Mouse (Mus musculus) cerebellum, adult 9-11 months (tissue): ENCODE measurements around the gene Urb1.
"Not testable (repeated sequence)": the region's sequence is repeated elsewhere in the genome, so short reads cannot be mapped to it uniquely, and the experiment has no call there.

Experiments used
- DNase-seq: peaks from one replicate; pipeline ENCODE4 v3.0.0; 2022

The Urb1 gene

DNA sequence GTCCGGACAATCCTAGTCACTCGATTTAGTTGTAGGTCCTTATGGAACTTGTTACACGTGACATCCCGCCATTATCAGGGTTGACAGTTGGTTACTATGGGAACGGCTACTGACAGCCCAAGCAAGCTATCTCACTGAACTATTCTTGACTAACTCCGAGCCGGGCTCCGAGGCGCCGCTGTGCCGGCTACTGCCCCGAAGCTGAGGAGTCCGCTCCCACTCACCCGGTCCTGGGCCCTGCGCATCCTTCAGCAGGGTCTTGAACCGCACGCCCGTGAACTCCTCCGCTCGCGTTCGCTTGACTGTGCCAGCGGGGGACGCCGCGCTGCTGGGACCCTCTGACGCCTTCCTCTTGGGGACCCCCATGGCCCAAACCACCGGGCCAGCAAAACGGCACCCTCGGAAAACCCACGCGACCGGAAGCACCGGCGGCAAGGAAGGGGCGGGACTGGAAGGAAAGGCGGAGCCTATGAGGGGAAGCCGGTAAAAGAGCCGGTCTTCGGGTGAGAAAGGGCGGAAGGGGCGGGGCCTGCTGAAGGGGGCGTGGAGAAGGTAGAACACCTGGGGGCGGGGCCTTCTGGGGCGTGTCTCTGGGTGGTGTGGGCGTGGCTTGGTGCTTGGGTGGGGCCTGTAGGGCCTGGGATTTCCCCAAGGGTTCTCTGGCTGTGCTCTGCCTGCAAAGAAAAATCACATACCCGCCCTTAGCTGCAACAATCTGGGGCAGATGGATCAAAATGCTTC, at the start of gene Urb1:
TSS of gene Urb1 (minus strand) at position 439 of the 741 bp plus-strand sequence.
- DNase-seq = peak; percentile 97

DNA sequence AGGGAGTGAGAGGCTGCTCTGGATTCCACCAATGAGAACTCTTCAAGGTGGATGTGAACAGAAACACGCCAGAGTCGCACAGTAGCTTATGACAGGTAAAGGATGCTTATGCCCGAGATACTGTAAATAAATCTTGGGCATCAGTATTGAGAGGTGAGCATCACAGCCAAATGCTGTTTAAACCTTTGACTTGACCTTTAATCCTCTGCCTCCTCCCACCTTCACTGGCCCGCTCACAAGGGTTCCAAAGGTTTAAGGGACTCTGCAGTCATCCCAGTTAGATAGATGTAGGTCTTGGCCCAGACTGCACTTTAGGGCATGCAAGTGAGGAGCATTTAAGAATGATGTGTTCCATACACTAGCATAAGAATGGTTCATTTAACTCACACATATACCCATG, 48.0 kb upstream of the Urb1 start:
- no peak for DNase-seq

DNA sequence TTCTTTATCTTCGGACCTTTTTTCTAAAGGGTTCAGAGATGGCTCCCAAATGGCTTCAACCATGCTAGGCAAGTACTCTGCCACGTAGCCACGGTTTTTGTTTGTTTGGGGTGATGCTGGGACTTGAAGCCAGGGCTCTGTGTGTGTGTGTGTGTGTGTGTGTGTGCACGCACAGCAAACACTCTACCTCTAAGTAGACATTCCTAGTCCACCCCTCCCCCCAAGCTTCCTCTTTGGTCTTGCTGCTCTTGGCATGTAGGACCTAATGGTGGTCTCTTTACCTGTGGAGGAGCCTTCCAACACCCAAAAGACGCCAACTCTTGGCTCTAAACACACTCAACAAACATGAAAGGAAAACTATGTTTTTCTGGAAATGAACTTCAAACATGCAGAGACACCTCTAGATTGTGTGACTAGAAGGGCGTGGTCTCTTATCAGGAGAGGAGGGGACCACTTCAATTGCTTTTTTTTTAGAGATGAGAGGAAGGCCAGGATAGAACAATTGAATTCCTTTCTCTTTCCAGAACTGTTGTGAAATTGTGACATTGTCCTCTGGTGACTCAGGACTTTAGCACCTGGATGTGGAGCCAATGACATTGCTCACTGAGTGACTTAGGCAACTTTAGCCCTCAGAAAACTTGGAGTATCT, 46.5 kb upstream of the Urb1 start:
- no peak for DNase-seq

DNA sequence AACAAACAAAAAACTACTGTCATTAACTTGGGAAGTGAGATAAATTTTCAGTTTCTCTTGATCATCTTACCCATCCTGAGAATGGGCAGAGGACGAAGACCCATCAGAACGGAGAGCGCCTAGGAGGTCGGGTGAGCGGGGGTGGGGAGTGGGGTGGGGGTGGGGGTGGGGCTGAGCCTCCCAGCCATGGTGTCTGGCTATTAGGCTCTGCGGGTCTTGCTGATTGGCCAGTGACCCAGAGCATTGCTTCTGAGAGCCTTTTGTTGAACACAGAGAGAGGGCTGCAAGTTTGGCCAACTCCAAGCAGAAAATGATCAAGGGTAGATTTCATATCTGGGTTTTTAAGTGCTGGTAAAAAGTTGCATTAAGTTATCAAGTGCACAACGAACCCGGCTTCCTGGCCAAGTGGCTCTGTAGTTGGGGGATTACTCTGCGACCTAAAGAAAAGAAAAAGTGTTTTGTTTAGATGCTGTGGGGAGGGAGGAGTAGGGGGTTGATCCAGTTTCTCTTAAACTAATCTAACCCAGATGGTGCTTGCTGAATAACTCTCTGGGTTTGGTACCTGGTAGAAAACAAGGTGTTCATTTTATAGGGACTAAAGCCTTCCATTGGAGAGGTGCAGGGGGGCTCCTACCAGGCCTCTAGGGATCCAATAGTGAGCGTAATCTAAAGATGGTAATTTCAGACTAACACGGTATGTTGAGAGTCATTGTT, 41.6 kb upstream of the Urb1 start:
- no peak for DNase-seq

DNA sequence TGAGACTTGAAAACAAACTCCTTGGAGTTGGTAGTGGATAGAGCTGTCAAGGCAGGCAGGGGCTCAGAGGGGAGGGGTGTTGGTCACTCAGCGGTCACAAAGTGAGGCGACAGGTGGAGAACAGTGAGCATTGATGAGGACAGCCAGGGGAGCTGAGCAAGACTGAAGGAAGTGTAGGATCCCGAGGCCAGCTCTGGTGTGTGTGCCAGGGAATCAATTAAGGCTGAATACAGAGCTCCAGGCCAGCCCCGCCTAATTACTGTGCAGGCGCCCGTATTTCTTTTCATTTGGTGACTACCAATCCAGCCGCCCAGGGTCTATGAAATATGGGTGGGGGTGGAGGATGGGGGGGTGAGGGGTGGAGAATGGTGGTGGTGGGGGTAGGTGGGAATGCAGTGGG, 40.7 kb upstream of the Urb1 start:
- DNase-seq = no peak

DNA sequence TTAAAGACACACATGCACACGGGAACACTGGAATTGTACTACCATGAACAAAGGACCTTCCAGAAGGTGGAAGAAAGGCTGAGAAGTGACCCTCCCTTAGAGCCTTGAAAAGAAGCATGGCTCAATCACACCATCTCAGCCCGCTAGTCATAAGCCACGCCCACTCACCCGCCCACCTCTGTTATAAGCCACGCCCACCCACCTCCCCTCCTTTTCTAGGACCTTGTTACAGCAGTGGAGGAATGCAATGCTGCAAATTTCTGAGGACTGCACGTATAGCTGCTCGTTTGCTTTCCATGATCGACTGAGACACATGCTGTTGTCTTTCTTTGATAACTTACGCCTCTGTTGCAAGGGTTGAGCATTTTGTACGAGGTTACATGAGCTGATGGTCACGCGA, 39.0 kb upstream of the Urb1 start:
- DNase-seq = no peak

DNA sequence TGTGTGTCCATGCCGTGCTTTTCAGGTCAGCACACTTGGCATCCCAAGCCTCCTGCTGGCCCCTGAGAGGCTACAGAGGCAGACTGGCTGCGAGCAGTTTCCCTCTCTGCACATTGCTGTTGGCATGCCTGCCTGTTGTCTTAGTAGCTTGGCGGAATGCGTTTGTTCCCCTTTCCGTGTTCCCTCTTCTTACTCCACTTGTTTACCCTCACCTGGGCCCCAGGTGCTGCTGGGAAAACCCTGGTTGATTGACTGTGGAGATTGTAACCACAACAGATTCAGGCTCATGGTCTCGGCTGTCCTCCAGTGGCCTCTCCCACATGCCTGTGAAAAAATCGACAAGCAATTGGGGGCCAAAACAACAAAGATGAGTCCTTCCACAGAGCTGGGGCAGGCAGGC, 38.5 kb upstream of the Urb1 start:
- DNase-seq = no peak

DNA sequence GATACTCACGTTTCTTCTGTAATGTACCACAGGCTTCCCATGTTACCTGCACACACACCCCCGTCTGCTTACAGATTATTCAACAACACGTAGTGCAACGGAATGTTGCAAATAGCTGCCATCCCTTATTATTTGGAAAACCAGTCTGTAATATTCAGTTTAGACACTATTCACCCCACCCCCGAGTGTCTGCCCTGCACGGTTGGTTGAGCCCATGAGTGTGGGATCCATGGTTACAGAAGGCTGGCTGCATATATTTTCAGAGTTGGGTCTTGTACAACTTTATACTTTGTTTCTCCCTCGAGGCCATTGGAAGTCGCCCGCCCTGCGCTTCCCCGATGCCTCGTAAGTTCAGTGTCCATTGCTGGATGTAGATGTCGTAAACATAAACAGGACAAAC, 35.4 kb upstream of the Urb1 start:
- DNase-seq = no peak

DNA sequence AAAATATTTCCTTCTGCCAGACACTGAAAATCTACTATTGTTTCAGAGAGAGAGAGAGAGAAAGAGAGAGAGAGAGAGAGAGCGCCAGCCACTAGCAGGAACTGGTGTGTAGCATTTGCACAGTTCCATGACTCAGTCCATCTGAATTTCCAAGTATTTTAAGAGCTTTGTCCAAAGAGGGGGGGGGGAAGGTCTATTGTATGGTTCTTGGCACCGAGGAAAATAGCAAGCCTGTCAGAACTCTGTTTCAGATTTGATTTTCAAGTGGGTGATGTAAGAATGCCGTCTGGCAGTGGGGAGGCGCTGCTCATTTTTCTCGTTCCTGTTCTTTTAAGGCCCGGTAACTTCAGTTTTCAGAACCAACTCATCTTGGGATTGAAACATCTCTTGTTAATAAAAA, 34.8 kb upstream of the Urb1 start:
- no peak for DNase-seq

DNA sequence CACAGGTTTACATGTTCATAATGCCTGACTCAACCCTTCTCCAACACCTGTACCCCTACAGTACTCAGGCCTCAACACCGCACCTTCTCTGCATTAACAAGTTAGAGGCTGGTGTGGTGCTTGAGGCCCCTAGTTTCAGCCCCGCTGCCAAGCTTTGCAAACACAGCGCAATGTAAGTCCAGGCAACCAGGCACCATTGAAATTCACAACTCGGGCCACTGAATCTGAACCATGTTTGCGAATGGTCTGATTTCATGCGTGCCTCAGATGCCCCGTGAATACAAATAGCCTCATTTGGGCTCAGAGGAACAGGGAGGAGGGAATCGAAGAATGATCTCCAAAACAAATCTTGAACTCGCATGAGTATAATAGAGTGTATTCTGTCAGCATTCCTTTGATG, 32.0 kb upstream of the Urb1 start:
- no peak for DNase-seq

DNA sequence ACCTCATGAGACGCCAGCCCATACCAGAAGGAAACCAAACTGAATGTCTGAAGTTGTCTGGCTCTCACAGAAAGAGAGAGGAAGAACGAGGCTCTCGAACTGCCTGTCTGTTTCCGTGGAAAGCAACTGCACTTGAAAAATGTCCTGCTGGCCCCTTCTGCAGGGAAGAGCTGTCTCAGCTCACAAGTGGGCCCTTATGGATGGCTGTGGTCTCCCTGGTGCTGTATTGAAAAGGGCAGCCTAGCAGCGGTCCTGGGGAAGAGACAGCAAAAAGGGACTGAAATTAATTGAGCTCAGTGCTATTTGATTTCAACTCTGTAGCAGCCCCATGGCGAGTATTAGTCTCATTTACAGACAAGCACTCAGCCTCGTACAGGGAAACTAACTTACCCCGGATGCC, 27.2 kb upstream of the Urb1 start:
- DNase-seq = no peak

DNA sequence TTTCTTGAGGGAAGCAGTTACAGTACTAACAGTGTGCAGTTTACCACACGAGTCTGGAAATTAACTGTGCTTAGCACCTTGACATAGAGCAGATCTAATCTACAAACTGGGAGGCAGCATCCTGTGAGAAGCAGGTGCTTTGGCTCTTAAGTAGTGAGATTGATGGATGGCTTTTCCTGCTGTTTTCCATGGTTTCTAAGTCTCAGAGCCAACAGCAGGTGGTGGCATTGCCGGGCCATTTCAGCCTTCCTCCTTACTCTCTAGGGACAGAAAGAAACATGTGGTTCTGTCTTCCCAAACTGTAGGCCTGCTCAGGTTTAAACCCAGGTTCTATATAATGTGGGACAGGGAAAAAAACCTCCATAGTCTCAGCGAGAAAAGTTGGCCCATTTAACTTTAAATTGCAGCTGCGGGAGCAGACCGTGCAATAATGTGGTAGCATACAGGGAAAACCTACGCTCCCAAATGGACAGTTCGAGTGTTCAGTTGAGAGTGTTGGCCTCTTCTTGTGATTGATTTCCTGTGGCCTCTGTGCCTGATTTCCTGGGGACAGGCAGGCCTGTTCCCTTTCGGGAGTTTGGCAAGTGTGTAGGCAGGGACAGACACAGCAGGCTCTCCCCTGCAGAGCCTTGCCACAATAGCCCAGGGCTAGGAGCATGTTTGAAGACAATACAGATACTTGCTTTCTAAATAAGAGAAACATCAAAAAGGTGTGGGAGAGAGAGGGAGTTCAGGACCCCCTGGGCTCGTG, 23.0 kb upstream of the Urb1 start:
- DNase-seq = no peak

DNA sequence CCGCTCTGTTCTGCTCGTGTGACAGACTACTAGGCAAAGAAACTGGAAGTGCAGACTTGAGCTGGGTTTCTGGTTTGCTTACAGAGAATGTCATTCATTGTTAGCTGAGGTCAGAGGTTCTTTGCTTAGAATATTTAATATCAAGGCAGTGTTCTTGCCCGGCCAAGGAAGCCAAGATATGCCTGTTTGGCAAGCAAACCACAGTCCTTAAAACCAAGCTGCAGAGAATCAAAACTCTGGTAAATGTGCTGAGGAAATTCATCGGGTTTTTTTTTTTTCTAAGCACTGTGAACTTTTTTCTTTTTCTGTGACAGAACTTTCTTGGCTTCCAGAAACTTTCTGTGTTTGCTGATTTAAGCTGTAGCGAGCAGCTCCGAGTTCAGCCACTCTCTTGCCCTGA, 22.3 kb upstream of the Urb1 start:
- no peak for DNase-seq

DNA sequence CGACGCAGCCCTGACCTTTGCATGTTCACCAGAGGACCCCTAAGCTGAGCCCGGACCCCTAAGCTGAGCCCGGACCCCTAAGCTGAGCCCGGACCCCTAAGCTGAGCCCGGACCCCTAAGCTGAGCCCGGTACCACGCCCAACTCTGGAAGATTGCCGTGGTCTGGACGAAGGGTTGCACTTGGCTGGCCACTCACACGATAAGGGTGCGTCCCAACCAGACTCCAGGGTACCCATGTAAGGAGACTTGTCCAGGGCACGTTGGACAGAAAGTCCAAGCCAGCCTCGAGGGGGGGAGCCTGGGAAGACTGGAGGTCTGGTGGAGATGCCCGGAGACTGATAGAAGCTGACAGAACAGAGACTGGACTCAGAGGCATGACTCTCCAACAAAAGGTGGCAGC, 21.5 kb upstream of the Urb1 start:
- peak; percentile 56 for DNase-seq

DNA sequence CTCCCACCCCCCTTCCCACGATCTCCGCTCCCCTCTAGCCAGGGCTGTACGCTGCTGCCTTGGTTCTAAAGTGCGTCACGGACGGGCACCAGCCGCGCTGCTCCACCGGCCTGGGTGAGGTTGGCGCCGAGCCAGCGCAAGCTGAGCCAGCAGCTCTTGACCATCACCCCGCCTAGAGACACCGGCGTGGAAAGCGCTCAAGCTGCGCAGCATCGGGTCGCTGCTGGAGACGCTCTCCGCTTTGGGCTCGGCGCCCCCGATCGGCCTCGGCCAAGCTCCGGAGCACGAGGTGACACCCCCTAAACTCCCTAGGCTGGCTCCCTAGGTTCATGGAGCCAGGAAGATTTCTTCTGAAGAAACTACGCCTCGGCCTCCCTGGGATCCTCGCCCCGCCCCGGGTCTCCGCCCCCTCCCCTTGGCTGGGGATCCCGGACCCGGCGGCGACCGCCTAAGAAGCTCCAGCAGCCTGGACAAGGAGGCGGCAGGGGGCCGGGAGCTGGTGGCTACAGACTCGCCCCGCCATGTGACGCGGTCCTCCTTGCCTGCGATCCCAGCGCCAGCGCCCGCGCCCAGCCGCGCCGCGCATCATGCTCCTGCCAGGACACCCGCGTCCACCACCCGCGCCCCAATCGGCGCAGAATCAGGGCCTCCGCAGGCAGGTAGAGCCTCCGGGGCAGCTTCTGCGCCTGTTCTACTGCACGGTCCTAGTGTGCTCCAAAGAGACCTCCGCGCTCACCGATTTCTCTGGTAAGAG, 20.6 kb upstream of the Urb1 start:
- peak; percentile 89 for DNase-seq

DNA sequence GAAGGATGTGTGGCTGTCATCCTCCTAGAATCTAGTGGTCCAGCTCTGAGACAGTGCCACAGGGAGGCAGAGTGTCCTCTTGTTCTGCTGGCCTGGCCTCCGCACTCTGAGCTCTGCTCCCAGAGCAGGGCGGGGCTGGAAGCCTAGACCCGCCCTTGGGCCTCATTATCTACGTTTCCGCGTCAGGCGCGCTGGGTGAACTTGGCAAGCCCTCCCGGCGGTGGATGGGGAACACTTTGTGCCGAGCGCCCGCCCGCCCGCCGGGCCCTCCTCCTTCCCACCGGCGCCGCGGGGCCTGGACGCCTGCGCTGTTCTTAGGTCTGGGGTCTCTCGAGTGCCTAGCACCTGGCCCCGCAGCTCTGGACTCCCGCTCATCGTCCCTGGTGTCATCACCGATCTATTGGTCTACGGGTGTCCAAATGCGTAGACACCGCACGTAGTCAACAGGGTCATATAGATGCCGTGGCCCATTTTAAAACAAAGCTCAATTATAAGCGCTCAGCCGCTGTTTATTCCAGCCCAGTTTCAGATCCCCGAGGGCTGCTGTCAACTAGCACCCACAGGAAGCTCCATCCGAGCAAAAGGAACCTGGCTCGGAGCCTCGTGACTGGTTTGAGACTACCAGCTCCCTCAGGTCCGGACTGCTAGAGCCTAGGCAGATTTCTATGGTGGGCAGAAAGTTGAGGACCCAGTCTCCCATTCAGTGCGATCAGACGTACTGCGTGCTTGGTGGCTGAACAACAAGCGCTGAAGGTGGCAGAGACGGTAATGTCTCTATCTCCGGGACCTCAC, 19.9 kb upstream of the Urb1 start:
- peak; percentile 94 for DNase-seq

DNA sequence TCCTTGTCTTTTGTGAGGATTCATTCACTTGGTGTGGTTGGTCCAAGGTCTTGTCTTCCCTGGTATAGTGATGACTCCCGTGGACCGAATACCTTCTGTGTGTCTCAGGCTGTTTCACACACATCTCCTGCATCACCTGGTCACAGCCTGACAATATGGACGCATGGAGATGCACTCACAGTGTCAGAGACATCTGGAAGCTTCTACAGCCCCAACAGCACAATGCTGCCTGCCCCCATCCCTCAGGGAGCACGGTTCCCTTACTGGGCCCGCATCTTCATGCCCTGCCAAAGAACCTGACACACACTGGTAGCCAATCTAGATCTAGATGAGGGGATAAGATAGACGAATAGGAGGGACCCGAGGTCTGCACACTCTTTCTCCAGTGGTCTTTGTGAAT, 18.9 kb upstream of the Urb1 start:
- DNase-seq = peak; percentile 50

DNA sequence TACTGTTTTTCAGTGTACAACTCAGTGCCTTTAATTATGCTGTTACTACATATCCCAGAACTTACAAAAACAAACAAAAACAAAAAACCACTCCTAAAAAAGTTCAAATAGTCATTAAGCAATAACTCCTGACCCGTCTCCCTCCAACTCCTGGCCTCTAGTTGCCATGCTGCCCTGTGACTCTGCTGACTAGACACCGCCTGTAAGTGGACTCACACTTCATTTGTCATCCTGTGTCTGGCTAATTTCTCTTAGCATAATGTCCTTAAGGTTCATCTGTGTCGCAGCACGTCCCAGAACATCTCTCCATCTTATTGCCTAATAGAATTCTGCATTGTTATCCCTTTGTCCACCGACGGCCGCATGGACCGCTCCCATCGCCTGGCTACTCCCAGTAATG, 17.3 kb upstream of the Urb1 start:
- DNase-seq = no peak

DNA sequence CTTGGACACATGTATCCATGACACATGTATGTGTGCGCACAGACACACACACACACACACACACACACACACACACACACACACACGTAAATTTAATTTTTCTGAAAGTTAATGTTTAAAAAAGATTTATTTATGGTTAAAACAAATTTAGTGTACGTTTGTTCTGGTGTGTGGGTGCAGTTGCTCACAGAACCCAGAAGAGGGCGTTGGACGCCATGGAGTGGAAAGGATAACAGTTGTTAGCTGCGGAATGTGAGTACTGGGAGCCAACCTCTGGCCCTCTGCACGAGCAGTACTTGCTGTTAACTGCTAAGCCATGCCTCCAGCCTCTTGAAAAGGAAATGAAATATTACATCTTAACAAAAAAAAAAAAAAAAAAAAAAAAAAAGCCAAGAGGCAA, 16.2 kb upstream of the Urb1 start, which contains the start of gene Eva1c:
TSS of gene Eva1c (plus strand) at position 263 of the 400 bp plus-strand sequence.
- DNase-seq = no peak

DNA sequence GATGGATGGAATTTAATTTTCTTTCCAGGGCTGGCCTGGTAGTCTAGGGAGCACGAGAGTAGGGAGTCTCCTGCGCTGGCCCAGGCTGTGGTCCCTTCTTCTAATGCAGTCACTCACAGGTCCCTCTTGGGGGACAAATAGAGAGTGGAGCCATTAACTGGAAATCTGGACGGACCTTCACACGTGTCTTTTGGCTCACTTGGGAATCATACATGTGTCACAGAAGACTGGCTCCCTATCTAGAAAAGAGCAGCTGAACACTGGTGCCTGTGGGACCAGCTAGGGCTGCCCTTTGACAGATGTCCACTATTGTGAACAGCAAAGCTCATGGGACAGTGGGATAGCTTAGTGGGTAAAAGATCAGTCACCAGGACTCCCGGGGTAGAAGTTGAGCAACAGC, 15.8 kb upstream of the Urb1 start:
- DNase-seq = no peak

DNA sequence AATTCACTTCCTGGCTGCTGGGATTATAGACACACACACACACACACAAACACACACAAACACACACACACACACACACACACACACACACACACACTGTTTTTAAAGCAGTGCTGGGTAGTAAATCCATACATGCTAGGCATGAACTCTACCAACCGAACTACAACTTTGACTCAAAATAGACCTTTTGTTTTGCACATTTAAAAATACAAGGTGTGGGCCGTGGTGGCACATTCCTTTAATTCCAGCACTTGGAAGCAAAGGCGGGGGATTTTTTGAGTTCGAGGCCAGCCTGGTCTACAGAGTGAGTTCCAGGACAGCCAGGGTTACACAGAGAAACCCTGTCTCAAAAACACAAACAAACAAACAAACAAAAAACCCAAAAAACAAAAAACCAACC, 13.8 kb upstream of the Urb1 start:
- DNase-seq = not testable (repeated sequence)

DNA sequence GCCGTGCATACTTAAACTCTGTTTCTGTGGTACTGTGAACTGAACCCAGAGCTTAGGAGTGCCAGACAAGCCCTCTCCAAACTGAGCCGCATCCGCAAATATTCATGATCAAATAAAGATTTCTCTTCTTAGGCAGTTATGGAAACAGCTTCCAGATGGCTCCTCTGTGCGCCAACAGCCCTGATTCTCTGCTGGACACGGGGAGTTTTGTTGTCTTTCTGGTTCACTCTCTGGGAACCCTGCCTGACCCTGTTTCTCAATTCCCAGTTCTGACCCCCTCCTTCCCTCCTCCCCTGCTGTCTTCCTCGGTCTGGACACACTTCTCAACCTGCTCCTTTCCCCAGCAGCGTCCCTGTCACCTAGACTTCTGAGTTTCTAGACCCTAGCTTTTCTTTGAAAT, 12.8 kb upstream of the Urb1 start:
- no peak for DNase-seq
